Mouse (Mus musculus) forelimb bud, embryonic 11.5 days (tissue): ENCODE results near the gene Asrgl1.
"Not testable (repeated sequence)": the region's sequence is repeated elsewhere in the genome, so short reads cannot be mapped to it uniquely, and the experiment has no call there.

ENCODE experiments used
- DNase-seq: peaks from one replicate; pipeline ENCODE4 v3.0.0-alpha.2; 2012; ENCODE audit warnings: low read depth, low spot score

Gene Asrgl1

DNA sequence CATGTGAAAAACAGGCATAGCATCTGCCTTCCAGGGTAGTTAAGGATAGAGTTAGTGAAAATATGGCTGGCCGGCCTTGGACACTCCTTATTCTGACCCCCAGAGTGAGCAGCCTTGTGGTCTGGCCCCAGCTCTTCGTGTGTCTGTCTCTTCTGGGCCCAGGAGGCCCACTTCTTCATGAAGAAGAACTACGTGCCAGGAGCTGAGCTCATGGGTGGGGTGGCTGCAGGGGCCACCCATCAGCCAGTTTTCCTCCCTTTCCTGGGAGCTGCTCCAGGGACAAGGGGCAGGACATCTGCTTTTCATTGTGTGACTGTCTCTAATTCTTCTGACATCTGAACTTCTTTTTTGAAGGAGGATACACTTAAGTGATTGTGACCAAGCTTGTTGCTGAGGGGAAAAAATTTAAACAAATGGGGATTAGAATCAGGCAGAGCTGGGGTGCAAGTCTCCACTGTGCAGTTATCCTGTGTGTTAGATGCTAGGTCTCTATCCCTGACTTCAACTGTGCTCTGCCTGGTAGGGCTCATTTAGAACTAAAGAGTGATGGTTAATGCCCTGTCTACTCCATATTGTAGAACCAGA is 30.2 kb downstream of the Asrgl1 start:
- DNase-seq = no peak

DNA sequence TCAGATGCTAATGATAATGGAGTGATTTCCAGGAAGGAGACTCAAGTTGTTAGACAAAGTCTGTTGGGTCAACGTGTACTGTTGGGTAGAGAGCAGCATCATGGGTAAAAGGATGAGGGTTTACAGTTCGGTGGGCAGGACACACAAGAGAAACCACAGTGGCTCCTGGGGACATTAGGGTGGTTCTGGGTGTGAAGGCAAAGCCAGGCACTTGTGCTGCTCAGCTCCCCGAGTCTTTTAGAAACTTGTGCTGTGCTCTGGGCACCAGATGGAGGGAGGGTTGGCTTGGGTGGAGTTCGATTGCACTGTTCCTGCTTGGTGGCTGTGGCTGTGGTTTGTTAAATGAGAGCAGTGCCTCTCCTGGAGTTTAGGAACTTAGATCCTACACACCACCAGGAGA is 31.4 kb downstream of the Asrgl1 start:
- no peak for DNase-seq

DNA sequence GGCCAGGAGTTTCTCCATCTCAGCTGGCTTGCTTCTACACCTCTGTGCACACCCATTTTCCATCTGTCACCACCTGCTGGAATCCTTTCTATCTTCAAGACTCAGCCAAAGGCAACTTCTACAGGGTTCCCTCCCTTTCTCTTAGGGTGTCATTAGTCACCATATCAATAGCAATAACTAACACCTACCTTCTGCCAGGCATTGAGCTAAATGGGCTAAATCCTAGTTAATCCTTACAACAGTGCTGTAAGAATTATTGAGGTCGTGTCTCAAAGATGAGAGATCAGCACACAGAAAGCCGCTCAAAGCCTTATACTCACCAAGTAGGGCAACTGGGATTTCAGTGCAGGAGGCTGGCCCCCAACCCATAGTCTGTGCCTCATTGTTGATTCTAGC is 34.4 kb downstream of the Asrgl1 start:
- DNase-seq = no peak

DNA sequence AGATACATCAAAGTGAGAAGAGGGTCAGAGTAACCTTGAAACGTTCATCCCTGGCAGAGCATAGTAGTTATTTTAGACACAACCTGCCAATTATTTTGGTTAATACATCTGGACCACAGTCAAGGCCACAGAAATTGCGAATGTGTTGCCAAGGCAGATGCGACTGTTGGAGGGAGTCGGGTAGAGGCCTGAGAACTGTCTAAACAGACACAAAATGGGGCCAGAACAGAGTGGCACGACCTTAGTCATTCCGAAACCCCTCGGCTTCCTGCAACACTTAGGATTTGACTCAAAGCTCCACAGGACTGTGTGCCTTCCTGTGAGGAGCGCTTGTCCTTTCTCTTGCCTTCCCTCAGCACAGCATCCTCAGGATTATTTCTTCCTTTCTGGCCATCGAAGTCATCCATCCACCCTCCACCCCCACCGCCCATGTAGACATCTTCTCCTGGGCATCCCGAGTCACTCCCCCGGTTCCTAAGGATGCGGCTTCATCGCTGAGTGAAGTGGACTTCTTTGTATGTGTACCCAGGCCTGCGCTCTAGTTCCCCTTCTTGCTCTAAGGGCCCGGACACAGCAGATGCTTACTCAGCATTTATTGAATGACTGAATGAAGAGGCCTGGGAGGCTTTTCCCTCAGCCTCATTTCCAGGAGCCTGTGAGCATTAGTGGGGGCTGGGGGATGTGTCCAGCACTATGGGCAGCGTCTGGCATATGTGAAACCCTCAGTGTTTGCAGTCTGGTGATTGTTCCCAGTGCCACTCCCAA is 35.0 kb downstream of the Asrgl1 start:
- DNase-seq = no peak

DNA sequence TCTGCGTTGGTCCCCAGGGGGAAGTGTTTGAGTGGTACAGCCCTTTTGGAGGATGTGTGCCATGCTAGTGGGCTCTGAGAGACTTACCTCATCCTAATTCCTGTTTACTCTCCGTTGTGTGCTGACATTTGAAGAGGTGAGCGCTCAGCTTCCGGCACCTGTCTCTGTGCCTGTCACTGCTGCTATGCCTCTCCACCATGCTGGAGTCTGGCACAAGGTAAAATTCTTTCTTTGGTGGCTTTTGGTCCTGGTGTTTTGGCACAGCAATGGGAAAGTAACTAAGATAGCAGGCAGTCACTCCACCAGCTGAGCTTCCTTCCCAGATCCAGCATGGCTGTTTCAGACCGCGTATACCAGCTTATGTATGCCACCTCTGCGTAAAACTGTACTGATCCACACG is 35.7 kb downstream of the Asrgl1 start:
- no peak for DNase-seq

DNA sequence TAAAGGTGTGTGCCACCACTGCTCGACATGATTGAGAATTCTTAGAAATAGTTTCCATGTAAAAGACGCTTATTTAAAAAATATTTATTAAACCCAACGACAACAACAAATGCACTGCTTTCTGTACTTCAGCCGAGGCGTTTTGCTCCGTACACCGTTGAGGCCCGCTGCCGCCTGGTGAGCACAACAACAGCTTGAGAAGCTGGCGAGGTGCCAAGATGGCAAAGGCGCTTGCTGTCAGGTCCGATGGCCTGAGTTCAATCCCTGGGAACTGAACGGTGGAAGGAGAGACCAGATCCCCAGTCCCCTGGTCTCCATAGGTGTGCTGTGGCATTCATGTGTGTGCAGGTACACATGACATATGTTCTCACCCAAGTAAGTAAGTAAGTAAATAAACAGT is 38.0 kb downstream of the Asrgl1 start:
- no peak for DNase-seq

DNA sequence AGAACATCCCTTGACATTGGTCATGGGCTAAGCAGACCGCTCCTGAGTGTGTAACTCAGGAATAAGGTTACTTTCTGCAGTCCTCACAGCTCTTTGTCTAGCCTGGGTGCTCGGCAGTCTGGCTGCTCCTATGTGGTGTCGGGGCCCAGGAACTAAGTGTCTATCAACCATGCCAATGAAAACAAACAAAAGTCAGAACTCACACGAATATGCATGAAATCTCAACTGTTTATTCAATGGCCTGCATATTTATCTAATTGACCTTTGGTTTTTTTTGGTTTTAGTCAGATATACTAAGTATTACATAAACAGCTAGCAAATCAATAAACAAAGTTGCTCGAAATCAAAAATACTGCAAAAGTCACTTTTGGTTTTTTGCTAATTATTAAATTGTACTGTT is 40.3 kb downstream of the Asrgl1 start:
- no peak for DNase-seq

DNA sequence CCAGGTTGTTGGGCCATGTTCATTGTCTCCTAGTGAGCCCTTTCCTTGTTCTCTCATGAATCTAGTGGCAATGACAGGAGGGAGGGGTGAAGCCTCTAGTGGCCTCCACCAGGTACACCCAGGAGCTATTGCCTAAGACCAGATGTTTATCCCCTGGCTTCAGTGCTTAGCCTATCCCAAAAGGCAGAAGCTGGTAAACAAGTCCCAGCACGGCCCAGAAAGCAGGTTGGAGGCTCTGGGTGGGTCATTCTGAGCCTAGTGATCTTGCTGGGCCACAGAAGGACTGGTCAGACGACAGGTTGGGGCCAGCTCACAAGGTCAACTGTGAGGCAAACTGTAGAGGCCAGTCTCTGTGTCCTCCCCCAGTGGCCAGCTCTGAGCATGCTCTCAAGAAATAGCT is 44.7 kb downstream of the Asrgl1 start:
- no peak for DNase-seq

DNA sequence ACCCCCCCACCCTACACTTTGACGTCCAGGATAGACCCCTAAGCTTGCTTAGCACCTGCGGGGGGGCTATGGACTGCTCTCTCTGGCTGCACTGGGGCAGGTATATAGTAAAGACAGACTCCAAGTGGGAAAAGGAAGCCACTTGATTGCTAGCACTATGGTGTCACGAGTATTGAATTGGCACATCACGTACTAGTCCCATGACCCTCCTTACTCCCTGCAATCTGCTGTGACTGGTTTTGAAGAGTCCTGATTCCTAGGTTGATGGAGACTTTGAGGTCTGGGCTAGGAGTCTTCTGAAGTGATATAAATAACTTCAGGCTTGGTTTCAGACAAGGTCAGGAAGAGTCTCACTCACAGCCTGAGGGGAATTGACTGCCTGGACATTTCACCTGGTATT is 45.2 kb downstream of the Asrgl1 start:
- DNase-seq = no peak

DNA sequence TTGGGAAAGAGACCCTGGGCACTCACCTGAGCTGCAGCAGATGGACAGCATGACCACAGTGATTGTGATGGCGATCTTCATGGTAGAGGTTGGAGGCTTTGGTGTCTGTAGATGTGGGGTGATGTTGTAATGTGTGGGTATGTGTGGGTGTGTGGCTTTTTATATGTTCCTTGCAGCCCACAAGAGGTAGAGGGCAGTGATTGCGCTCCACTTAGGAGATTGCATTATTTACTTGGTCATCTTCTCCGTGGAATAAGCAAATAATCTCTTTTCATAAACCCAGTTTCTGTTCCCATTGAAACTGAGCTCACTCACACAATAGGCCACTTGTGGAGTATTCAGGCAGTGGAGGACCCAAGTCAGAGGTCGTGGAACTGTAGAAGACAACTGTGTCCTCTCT is 47.6 kb downstream of the Asrgl1 start, which contains the start of gene Scgb1a1:
Gene Scgb1a1 (minus strand): TSS at position 138 of the 400 bp plus-strand sequence.
- DNase-seq = no peak

DNA sequence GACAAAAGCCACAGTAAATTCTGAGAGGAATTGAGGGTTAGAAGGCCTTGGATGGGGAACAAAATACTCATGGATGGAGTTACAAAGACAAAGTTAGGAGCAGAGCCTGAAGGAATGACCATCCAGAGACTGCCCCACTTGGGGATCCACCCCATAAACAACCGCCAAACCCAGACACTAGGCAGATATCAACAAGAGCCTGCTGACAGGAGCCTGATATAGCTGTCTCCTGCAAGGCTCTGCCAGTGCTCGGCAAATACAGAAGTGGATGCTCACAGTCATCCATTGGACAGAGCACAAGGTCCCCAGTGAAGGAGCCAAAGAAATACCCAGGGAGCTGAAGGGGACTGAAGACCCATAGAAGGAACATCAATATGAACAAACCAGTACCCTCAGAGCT is 51.5 kb downstream of the Asrgl1 start:
- not testable (repeated sequence) for DNase-seq

DNA sequence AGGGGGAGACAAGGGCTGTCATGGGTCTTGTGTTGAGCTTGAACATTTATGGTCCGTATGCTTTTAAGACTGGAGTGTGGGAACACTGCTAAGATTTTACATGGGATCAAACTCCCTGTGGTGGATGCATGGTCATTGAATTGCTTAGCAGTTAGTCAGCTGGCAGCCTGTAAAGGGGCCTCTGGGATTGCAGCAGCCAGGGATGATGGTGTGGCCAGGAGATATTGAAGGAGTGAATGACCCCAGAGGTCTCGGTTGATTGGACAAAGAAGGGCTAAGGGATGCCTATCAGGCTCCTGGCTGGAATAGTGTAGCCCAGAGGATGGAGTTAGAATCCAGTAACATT is 52.5 kb downstream of the Asrgl1 start:
- DNase-seq = no peak

DNA sequence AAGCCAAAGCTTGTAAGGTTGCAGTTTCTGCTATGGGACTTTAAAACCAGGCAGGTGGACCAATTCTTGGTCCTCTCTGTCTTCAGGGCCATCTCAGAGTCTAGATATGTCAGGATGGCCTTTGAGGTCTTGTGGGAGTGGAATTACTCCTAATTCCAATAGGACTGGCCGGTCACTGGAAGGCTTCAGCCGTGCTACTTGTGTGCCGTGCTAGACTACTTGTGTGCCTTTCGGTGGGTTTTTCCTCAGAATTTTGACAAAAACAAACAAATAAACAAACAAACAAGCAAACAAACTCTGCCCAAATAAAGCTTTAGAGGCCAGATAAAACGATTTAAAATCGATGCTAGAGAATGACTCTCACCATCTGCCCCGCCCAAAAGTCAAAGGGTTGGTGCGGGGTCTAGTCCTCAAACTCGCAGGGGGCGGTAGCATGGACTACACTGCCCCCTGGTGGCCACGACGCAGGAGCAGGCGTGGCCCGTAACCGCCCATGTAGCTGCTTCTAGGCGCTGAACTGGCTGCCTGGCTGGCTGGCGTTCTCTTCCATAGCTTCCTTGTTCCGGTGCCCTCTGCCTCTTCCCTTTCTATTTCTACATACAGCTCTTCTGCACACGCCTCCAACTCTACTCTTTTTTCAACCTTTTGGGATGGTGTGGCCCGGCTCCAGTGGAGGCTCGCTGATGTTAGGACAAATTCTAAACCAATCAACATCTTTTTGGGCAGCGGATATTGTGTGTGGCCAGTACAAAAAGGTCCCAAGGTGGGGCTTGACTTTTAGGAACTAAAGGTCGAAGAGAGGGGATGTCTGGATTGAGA is 53.0 kb downstream of the Asrgl1 start:
- DNase-seq = peak; percentile 90

DNA sequence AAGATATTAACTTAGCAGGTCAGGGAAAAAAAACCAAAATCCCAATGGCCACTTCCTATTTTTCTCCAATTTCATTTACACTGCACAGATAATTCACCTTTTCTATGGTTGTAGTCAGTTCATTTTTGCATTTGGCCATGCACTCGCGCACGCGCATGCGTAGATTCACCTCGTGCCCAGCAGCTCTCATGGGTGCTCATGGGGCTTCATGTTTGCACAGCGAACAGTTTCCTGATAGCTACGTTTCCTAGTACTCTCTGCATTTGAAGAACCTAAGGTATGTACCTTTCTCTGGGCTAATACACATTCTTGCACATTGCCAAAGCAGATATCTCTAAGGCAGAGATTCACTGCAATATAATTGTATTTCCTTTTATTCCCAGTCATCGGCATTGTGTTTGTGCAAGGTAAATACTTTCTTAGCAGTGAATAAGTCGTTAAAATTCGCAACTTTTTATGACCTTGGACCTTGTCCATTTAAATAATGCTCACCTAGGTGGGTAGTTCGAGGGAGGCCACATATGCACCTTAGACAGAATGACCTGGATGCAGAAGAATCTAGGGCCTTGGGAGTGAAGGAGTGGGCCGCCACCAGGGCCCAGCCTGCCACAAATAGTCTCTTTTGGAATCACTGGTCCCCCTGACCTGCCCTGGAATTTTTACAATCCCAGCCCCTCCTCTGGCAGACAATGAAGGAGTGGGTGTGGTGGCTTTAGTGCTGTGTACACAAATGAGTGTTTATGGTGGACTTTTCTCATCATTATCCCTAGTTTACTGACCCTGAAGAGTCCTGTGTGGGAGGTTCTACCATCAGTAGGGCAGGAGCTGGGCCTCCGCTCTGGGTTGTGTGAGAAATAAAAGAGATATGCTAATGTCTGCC is 53.9 kb downstream of the Asrgl1 start:
- DNase-seq = no peak

DNA sequence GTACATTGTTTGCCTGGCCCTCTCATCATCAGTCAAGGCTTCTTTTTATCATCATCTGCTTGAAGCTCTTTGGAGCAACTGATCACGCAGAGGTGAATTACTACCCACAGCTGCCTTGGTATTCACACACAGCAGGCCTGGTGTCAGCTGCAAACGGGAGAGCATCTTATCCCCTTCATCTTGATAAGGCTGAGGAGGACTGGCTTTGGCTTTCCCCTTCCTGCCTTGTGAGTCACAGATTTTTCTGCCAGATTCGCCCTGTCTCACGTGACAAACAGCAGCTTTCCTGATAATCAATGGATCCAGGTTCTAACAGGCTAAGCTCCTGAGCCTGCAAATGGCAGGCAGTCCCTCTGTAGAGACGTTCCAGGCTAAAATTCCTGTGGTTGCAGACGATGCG is 55.5 kb downstream of the Asrgl1 start:
- DNase-seq = no peak

DNA sequence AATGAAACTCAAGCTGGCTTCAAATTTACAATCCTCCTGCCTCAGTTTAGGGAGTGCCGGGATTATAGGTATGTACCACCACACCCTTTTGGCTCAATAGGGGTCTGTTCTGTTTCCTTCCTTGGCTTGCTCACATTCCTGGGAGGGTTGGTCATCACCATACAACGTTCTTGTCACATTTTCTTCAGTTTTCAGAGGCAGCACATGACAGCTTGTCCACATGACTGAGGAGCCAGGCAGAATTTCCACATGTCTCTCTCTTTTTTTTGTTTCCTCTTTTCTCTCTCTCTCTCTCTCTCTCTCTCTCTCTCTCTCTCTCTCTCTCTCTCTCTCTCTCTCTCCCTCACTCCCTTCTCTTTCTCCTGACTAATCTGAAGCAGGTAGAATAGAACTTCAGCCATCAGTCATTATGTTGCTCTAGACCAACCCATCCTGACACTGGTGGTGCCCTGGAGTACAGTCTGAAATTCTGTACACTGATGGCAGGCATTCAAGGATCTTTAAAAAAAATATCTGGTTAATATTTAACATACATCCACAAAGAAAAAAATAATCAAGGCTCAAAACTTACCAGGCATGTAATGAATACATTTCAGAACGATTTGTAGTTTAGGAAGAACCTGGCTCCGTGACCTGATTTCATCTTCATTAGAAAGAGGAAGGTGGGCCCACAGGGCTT is 58.3 kb downstream of the Asrgl1 start:
- no peak for DNase-seq

DNA sequence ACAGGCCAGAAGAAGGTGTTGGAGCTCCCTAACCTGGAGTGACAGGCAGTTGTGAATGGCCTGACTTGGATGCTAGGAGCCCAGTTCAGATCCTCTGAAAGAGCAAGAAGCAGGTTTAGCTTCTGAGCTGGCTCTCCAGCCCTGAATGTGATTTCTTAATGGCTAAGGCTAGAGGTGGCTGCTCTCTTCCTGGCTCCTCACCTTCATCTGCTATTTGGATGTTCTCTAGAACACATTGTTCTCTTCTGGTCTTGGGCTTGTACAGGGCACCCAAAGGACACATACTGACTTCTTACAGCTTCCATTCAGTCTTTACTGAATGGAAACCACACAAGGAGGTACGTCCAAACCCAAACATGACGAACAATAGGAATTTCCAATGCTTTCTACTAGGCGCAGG is 59.4 kb downstream of the Asrgl1 start:
- DNase-seq = no peak

DNA sequence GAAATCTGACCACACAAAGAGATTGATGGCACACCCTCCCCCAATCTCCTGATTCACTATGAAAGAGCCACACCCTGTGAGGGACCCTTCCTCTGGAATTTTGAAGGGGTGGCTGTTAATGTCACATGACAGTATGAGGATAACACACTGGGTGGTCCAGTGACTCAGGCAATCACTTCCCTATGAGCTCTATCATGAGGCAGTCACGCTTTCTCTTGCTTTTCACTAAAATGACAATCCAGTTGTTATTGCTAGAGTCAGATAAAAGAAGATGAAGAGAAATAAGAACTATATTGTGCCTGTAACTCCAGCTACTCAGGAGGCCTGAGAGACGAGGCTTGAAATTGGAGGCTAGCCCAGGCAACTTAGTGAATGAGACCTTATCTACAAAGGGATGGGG is 59.9 kb downstream of the Asrgl1 start:
- no peak for DNase-seq

DNA sequence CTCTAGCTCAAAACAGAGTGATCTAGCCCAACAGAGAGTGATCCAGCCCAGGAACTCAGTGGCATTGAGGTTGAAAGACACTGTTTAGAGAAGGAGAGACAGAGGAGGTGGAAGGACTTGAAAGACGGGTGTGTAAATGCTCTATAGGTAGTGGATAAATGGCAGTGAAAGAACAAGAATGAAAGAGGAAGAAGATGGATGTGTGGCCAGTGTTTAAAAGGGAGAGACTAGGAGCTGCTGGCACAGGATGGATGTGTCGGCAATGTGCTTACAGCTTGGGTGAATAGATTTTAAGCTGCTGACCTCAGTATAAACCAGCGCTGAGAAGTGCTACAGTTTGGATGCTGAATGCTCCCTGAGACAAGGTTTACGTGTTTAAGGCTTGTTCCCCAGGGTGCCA is 61.0 kb downstream of the Asrgl1 start:
- no peak for DNase-seq

DNA sequence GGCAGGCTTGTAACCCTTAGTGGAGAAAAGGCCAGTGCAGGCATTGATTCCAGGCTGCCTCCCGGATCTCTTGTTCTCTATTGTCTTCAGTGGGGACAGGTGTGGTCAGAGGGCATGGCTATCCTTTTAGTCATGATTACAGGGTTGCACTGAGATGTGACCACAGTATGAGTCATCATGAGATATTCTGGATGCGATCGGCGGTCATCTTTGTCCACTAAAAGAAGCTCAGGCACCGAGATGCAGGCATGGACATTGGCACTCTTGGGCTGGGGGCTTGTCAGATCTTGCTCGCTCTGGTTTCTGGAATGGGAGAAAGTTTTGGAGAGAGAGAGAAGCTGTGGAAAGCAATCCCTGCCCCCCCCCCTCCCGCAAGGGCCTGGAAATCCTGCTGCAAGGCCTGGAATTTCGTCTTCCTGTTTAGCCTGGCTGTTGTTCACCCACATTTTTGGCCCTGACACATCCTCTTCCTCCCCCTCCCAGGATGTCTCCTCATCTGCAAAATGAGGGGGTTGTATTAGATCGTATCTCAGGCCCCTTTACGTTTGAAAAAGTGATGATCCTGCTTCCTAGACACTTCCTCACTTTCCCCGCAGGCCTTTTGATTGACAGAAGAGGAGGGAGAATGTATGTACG is 61.5 kb downstream of the Asrgl1 start:
- no peak for DNase-seq

DNA sequence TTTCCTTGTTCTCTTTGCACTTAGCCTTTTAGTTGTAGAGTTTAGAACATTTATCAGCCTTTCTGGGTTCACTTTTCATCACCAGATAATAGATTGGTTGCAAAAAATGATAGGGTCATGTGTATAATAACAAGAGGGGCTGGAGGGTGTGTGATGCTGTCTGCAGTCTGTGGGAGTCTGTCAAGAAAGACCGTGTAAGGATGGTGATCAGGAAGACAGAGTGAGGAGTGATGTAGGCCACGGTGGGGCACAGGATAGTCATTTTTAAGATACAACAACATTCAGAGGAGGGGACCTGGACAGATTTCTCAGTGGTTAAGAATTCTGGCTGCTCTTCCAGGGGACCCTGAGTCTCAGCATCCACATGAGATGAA is 63.3 kb downstream of the Asrgl1 start:
- no peak for DNase-seq
